Mouse (Mus musculus) embryonic facial prominence, embryonic 10.5 days (tissue): ENCODE data around the gene Etl4. TPM values are rescaled to one million over a fixed set of nuclear protein-coding genes. Genes with fewer than 3 reads are reported as not detected.
A peak's percentile ranks its signal among the peaks of the same experiment; 100 is the strongest.

Experiments
- DNase-seq: peaks from one replicate; pipeline ENCODE4 v3.0.0-alpha.2; 2017; ENCODE audit warnings: low spot score
- H3K27ac ChIP-seq: fragments of 300-500 bp; sonication (generic); replicated peaks from 2 replicates; pipeline ENCODE4 v1.5.1; 2016; ENCODE audit warnings: mild to moderate bottlenecking
- H3K27me3 ChIP-seq: fragments of 300-500 bp; sonication (generic); replicated peaks from 2 replicates; pipeline ENCODE4 v1.6.1; 2016; ENCODE audit warnings: low read depth, mild to moderate bottlenecking; ENCODE audit not compliant: poor library complexity, severe bottlenecking
- H3K36me3 ChIP-seq: fragments of 300-500 bp; sonication (generic); replicated peaks from 2 replicates; pipeline ENCODE4 v1.6.1; 2016; ENCODE audit warnings: mild to moderate bottlenecking, moderate library complexity
- H3K4me1 ChIP-seq: fragments of 300-500 bp; sonication (generic); 2 replicates; pipeline ENCODE4 v1.6.1; 2016
- H3K4me3 ChIP-seq: fragments of 300-500 bp; sonication (generic); 2 replicates; pipeline ENCODE4 v1.5.1; 2016; ENCODE audit warnings: mild to moderate bottlenecking, moderate library complexity
- H3K9me3 ChIP-seq: fragments of 300-500 bp; sonication (generic); 2 replicates; pipeline ENCODE4 v1.6.1; 2016; ENCODE audit warnings: mild to moderate bottlenecking
- WGBS: fragments of 180-500 bp; shearing (Covaris S2); methylation state at CpG from one replicate; pipeline ENCODE4 v1.1.7; 2016; 5-methylcytosine and 5-hydroxymethylcytosine counted together
- polyA plus RNA-seq: library from polyadenylated mRNA; unstranded; fragments of >200 nt; fragmentation: Nextera tagmentation; extraction: Ambion mirVana; gene quantifications from 2 replicates; pipeline ENCODE4 v1.2.1, GENCODE M21; 2016

Gene Etl4
- polyA plus RNA-seq, 1 experiment from 2014 or later = 26.1 TPM

DNA sequence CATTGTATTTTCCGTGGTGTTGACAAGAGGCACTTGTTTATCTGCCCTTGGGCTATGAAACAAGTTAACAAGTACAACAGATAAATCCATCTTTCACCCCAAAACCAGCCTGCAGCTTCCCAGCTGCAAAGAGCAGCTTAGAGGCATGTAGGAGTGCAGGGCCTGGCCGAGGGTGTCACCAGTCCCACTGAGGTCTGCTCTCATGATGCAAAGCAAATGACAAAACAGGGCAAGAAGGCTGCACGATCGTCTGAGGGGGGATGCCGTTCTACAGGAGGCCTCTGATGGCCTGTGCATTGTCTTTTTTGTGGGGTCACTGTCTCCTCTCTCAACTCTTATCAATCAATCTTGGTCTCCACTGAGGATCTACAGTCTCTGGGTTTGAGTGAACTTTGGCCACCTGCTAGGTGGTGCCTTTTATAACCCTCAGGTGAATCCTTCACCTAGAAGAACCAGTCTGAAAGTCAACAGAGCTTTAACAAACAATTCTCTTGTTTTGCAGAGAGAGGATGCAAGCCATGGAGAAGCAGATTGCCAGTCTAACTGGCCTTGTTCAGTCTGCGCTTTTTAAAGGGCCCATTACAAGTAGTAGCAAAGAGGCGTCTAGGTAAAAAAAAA is 849.6 kb downstream of the Etl4 start:
- H3K27ac ChIP-seq = no peak overlapping the region
- H3K4me3 ChIP-seq = no peak overlapping the region
- no peak for DNase-seq
- peaks cover 8% of the 10 kb centered on the region; the same call in 1 of the 2 replicates for H3K4me1 ChIP-seq
- peaks cover 12% of the 10 kb centered on the region for H3K36me3 ChIP-seq
- H3K27me3 ChIP-seq = no peaks in the 10 kb centered on the region
- 78% methylated on average over 7 of the region's 7 CpGs for WGBS
- H3K9me3 ChIP-seq = no peaks in the 10 kb centered on the region

GRCm38 (mm10) chr2:20761320-20761719 is 851.7 kb downstream of the Etl4 start:
- Histone ChIP-seq H3K4me3 (no peak overlapping the region), H3K36me3 (peaks cover 14% of the 10 kb centered on the region), H3K4me1 (peaks cover 8% of the 10 kb centered on the region; the same call in 1 of the 2 replicates), H3K9me3 (no peaks in the 10 kb centered on the region), H3K27me3 (no peaks in the 10 kb centered on the region), H3K27ac (no peak overlapping the region)
- WGBS = 89% methylated on average over 5 of the region's 5 CpGs
- DNase-seq = no peak

- peaks cover 18% of the 10 kb centered on the region for H3K36me3 ChIP-seq
- no peaks in the 10 kb centered on the region for H3K9me3 ChIP-seq
- no peak overlapping the region for H3K27ac ChIP-seq
- WGBS = 81% methylated on average over 3 of the region's 3 CpGs
- H3K27me3 ChIP-seq = no peaks in the 10 kb centered on the region
- no peak for DNase-seq
- H3K4me1 ChIP-seq = peaks cover 8% of the 10 kb centered on the region; the same call in 1 of the 2 replicates
- H3K4me3 ChIP-seq = no peak overlapping the region
Observed at GRCm38 (mm10) chr2:20761751-20762150, 852.2 kb downstream of the Etl4 start.

DNA sequence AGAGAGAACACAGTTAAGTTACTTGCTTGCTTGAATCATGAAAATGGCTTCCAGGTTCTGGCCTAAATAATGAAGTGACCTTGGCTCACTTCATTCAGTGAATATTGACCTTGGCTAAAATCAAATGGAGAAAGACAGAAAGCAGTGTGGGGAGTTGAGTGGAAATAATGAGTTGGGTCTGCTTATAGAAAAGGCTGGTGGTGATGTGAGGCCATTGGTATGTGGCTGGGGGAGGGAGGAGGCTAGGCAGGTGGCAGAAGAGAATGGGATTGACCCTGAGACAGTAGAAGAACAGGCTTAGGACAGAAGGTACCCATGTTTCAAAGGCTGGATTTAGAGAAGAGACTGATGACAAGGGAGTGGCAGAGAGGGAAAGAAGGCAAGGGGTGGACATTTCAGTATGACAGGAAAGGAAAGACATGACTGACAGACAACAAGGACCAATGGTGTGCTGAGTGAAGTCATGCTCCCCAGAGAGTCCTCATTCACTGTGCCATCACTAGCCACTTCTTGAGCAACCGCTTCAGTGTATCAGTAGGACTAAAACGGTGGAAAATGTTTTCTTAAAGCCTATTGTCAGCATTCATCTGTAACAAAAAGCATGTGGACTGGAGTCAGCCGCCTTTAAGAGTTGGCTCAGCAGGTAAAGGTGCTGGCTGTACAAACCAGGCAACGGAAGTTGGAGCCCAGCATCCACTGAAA is 854.1 kb downstream of the Etl4 start:
- no peak for DNase-seq
- no peak overlapping the region for H3K27ac ChIP-seq
- H3K9me3 ChIP-seq = no peaks in the 10 kb centered on the region
- H3K4me1 ChIP-seq = peaks cover 11% of the 10 kb centered on the region; the same call in 1 of the 2 replicates
- WGBS = 87% methylated on average over 4 of the region's 4 CpGs
- peaks cover 24% of the 10 kb centered on the region for H3K36me3 ChIP-seq
- H3K27me3 ChIP-seq = no peaks in the 10 kb centered on the region
- H3K4me3 ChIP-seq = no peak overlapping the region

DNA sequence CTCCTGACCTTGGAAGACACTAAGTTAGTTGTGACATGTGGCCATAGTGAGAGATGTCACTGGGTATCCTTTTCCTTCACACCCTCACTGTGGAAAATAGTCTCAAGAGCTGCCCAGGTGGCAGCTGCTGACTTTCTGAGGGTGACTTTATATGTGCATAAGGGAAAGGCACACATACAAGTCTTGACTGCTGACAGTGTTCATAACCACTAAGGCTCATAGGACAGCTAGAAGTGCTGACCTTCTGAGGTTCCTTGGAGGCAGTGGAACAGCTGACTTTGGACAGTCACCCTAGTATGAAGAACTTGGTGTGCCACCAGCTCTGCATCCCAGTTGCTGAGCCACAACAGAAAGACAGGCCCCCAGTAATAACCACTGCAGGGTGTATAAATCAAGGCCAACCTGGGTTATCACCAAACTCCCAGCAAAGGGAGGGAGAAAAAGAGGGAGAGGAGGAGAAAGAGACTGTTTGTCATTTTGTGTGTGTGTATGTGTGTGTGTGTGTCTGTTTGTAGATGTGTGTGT is 855.0 kb downstream of the Etl4 start:
- Histone ChIP-seq H3K36me3 (peaks cover 29% of the 10 kb centered on the region), H3K4me3 (no peak overlapping the region), H3K9me3 (no peaks in the 10 kb centered on the region), H3K27ac (no peak overlapping the region), H3K27me3 (no peaks in the 10 kb centered on the region), H3K4me1 (peaks cover 11% of the 10 kb centered on the region; the same call in 1 of the 2 replicates)
- no peak for DNase-seq

- no peak overlapping the region for H3K4me3 ChIP-seq
- WGBS = 63% methylated on average over 5 of the region's 5 CpGs
- no peak overlapping the region for H3K27ac ChIP-seq
- H3K36me3 ChIP-seq = peaks cover 34% of the 10 kb centered on the region
- peak; percentile 56 for DNase-seq
- no peaks in the 10 kb centered on the region for H3K9me3 ChIP-seq
- H3K4me1 ChIP-seq = peaks cover 6% of the 10 kb centered on the region; the same call in 1 of the 2 replicates
- H3K27me3 ChIP-seq = no peaks in the 10 kb centered on the region
Observed at GRCm38 (mm10) chr2:20768681-20769080, 859.1 kb downstream of the Etl4 start.

GRCm38 (mm10) chr2:20770171-20770570 is 860.6 kb downstream of the Etl4 start:
- peaks cover 3% of the 10 kb centered on the region; the same call in 1 of the 2 replicates for H3K4me1 ChIP-seq
- DNase-seq = no peak
- H3K36me3 ChIP-seq = peaks cover 38% of the 10 kb centered on the region
- H3K9me3 ChIP-seq = no peaks in the 10 kb centered on the region
- H3K27ac ChIP-seq = no peak overlapping the region
- no peaks in the 10 kb centered on the region for H3K27me3 ChIP-seq
- no peak overlapping the region for H3K4me3 ChIP-seq

GRCm38 (mm10) chr2:20774462-20774861 is 864.9 kb downstream of the Etl4 start:
- H3K27me3 ChIP-seq = no peaks in the 10 kb centered on the region
- no peak overlapping the region for H3K27ac ChIP-seq
- no peaks in the 10 kb centered on the region for H3K9me3 ChIP-seq
- WGBS = 79% methylated on average over 2 of the region's 2 CpGs
- H3K36me3 ChIP-seq = peaks cover 25% of the 10 kb centered on the region
- H3K4me1 ChIP-seq = no peaks in the 10 kb centered on the region
- no peak for DNase-seq
- no peak overlapping the region for H3K4me3 ChIP-seq

GRCm38 (mm10) chr2:20776171-20776704 is 866.7 kb downstream of the Etl4 start:
- Histone ChIP-seq H3K27me3 (no peaks in the 10 kb centered on the region), H3K27ac (no peak overlapping the region), H3K9me3 (no peaks in the 10 kb centered on the region), H3K4me1 (no peaks in the 10 kb centered on the region), H3K4me3 (no peak overlapping the region), H3K36me3 (peaks cover 19% of the 10 kb centered on the region)
- no peak for DNase-seq
- 91% methylated on average over 6 of the region's 6 CpGs for WGBS

- Histone ChIP-seq H3K4me3 (no peak overlapping the region), H3K36me3 (peaks cover 16% of the 10 kb centered on the region; the same call in 1 of the 2 replicates), H3K9me3 (no peaks in the 10 kb centered on the region), H3K27me3 (no peaks in the 10 kb centered on the region), H3K27ac (no peak overlapping the region), H3K4me1 (no peaks in the 10 kb centered on the region)
- DNase-seq = peak; percentile 48
- WGBS = 77% methylated on average over 6 of the region's 6 CpGs
Observed at GRCm38 (mm10) chr2:20777931-20778330, 868.4 kb downstream of the Etl4 start.

- no peak overlapping the region for H3K27ac ChIP-seq
- no peak overlapping the region for H3K4me3 ChIP-seq
- no peaks in the 10 kb centered on the region for H3K27me3 ChIP-seq
- peaks cover 21% of the 10 kb centered on the region for H3K36me3 ChIP-seq
- 33% methylated on average over 6 of the region's 6 CpGs for WGBS
- peak; percentile 65 for DNase-seq
- H3K4me1 ChIP-seq = no peaks in the 10 kb centered on the region
- H3K9me3 ChIP-seq = no peaks in the 10 kb centered on the region
Observed at GRCm38 (mm10) chr2:20779484-20780381, 870.2 kb downstream of the Etl4 start.

DNA sequence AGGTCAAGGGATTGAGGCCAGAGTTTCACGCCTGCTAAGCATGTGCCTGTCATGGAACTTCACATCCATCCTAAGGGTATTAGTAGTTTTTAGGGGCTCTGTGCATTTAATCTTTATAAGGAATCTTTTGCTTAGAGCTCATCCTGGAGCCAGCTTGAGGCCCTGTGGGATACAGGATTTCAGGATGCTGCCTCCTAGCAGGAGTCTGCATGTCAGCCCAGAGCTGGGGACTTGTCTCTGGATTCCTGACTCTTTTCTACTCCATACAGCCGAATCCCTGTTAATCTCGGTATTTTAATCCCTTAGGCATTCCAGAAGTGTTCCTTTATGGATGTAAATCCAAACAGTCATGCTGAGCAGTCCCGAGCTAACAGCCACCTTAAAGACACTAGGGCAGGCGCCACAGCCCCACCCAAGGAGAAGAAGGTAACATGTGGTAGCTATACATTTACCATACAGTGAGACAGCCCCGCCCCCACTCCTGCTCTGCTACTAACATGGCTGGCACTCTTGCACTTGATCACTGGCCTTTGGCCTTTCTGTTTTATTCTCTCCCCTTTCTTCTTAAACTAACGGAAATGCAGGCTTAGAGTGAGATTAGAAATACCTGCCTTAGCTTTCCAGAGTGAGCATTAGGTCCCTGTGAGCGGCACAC is 891.8 kb downstream of the Etl4 start:
- H3K36me3 ChIP-seq = peaks cover 62% of the 10 kb centered on the region
- H3K4me3 ChIP-seq = no peak overlapping the region
- no peaks in the 10 kb centered on the region for H3K9me3 ChIP-seq
- no peak overlapping the region for H3K27ac ChIP-seq
- DNase-seq = no peak
- WGBS = 86% methylated on average over 8 of the region's 8 CpGs
- no peaks in the 10 kb centered on the region for H3K4me1 ChIP-seq
- no peaks in the 10 kb centered on the region for H3K27me3 ChIP-seq
